Mouse (Mus musculus): ENCODE measurements around the gene Cers2.

DNA sequence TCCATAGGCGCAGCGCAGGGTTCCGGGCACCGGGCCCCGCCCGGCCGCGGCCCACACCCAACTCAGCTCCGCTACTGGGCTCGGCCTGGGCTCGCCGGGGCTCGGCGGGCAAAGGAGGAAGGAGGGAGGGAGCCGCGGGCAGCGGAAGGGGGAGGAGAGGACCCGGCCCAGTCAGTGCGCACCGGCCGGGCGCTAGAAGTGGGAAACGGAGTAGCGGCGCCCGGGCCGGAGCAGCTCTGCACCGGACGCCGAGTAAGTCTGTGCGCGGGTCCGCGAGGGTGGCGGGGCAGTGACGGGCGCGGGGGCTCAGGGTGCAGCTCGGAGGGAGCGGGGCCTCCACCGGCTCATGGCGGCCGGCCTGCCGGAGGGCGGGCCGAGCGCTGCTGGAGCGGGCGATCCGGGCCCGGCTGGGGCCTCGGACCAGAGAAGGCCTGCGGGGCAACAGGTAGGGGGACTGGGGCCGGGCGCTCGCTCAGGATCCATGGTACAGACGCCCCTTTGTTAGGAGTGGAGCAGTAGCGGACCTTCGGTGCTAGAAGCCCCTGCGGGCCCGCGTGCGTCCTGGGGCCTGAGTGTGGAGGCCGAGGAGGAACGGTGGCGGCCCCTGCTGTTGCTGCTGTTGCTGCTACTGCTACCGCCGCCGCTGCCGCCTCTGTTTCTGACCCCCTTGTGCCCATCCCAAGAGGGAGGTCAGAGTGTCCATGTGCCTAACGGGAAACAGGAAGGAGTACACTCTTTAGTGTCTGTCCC lies 678 bp downstream of the Cers2 start:
- TF ChIP-seq RAD21 (IDR thresholded peaks at IDR 0.05; ENCODE audit: low read depth, low read length) (no peak), POLR2A (IDR thresholded peaks at IDR 0.05; ENCODE audit: control insufficient read depth in 1 of 2, insufficient read depth in 1 of 2, low read depth in 1 of 2, low read length in 2 of 2, poor library complexity in 1 of 2) (no peak), CTCF (IDR thresholded peaks at IDR 0.05 in 2 of 3, conservative IDR thresholded peaks at IDR 0.05 in 1 of 3; ENCODE audit: control insufficient read depth in 1 of 3, insufficient read depth in 1 of 3, low read depth in 2 of 3, low read length in 3 of 3, poor library complexity in 1 of 3, severe bottlenecking in 1 of 3) (no peak; a peak in 1 of 6 replicates), POLR2AphosphoS5 (IDR thresholded peaks at IDR 0.05; ENCODE audit: borderline replicate concordance, low read depth, low read length) (peak; percentile 76), ZMIZ1 (IDR thresholded peaks at IDR 0.05; ENCODE audit: low read depth, low read length) (no peak), MEF2A (IDR thresholded peaks at IDR 0.05; ENCODE audit: extremely low read depth, insufficient replicate concordance, low read depth, low read length, poor library complexity, severe bottlenecking) (no peak), GABPA (IDR thresholded peaks at IDR 0.05; ENCODE audit: low read depth, low read length) (no peak), GATA1 (IDR thresholded peaks at IDR 0.05; ENCODE audit: low read depth, low read length) (no peak), MYB (IDR thresholded peaks at IDR 0.05; ENCODE audit: low read depth, low read length) (no peak), NRF1 (IDR thresholded peaks at IDR 0.05; ENCODE audit: insufficient read depth, low read depth, low read length, poor library complexity, severe bottlenecking) (no peak), TCF12 (IDR thresholded peaks at IDR 0.05; ENCODE audit: low read depth, low read length) (no peak), HCFC1 (IDR thresholded peaks at IDR 0.05; ENCODE audit: low read depth, low read length) (no peak), CHD2 (IDR thresholded peaks at IDR 0.05; ENCODE audit: low read length) (no peak), ELF1 (IDR thresholded peaks at IDR 0.05; ENCODE audit: low read depth, low read length) (no peak)
